Mouse (Mus musculus) brain, adult 2 months (tissue): Measurements from ENCODE around the gene Kiz.

ENCODE experiments used
- DNase-seq: peaks from one replicate; pipeline ENCODE4 v3.0.0; 2011; ENCODE audit warnings: low read depth, low spot score

The Kiz gene

DNA sequence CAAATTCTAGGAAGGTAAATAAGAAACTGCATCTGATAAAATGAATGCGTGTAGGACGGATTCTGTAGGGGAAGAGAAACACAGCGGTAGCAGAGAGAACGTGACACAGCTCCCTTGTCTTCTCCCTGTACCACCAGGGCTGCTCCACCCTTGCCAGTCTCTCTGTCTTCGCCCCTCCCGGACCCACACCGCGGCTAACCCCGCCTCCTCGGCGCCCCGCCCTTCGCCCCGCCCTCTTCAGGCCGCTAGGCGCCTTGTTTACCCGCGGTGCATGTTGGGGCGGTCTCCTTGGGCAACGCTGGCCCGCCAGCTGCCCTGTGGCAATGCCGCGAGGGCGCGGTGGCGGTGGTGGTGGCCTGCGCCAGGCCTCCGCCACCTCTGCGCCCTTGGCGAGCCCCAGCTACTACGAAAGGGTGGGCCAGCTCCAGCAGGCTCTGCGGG, at the start of gene Kiz:
Kiz (plus strand) TSS at position 266 of the 441 bp plus-strand sequence.
- peak; percentile 97 for DNase-seq

DNA sequence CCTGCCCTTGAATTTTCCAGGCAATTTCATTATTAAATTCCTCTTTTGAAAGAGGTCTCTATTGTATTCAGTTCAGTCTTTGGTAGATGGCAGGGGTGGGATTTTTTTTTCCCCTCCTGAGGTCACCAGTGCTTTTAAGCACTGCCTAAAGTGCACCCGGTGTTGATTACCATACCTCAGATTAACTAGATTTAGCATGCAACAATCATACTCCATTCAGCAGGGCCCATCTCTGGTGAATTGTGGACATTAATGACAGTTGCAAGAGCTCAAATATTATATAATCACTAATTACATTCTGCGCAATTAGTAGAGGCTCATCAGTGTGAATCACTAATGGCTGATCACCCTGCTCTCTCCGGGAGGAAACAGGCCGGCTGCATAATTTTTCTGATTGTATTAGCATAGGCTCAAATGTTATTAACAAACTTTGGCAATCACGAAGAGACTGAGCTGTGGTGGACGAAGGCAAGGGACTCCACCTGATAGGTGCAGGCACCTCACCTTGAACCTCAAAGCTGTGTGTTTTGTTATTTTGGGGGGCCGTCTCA, 45.9 kb upstream of the Kiz start:
- no peak for DNase-seq

DNA sequence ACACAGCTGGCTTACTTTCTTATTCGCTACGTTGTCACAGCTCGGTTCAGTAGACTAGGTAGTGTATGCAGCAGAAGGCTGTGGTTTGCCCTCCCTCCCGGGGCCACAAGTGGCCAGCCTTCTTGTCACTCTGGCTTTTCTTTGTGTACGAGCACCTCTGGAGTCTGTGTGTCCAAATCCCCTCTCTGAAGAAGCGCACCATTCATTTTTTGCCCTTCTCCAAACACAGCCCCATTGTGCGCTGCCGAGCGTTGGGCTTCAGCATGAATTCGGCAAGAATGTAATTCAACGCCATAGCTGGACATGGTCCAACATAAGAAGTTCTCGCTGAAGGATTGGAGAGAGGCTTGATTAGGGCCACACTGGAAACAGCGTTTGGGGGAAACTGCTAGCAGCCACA, 45.0 kb upstream of the Kiz start:
- peak; percentile 23 for DNase-seq

DNA sequence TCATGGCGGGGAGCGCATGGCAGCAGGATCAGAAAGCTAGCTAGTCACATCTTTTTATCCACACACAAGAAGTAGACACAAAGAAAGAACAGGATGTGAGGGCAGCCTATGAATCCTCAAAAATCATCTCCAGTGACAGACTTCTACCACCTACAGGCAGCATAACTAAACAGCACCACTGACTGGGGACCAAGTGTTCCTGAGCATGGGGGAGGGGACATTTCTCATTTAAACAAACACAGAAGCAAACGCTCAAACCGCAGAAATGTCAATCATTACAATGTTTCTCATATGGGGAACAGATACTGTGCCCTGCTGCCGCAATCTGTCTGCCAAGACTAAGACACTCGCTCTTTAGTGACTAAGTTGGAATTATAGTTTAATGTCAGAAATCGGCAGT, 40.7 kb upstream of the Kiz start:
- DNase-seq = no peak

DNA sequence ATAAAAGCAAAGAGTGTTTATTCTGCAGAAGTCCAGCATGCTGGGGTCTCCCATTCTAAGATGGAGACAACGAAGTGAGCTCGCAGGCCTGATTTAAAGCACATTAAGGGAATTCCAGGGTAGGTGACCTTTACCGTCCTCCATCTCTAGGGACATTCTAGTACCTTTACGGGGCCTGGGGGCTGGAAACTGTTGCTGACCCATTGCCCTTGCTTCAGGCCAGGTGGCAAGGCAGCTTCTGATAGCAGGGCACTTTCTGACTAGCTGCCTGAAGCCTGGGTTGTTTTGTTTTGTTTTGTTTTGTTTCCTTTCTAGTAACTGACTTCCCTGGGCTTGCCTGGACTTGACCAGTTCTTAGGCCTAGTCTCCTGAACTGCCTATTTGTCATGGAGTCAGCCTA, 36.6 kb upstream of the Kiz start:
- DNase-seq = no peak

DNA sequence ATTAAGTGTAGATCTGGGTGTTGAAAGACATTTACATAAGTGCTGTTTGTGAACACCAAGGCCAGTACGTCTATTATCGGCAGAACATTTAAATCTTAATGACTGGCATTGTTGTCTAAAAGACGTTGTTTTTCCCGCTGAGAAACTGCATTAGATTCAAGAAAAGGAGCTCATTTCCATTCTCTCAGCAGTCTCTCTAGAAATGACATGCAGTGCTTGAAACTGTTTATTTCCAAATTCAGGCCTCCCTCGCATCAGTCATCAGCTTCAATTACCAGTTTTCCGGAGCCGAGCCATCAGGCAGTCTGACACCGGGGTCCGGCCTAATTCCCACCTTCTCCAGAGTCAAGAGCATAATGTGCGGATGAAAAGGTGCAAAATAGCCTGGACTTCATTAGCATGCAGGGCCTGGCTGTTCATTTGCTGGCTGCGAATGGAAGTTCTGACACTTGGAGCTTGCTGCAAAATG, 32.1 kb upstream of the Kiz start:
- DNase-seq = no peak

DNA sequence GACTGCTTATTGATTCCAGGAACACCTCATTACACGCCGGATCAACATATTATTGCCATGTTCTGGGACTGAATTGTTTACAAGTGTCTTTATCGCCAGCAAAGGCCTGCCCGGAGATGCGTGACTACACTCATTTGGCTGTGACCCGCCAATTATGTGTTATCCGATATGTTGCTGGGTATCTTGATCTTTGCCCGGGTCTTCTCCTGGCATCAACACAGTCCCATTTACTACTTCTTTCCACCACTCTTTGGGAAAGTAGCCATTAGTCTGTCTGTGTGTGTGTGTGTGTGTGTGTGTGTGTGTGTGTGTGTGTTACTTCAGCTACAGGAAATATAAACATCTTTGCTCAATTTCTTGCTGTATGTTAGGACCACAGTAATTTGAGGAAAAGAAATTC, 31.6 kb upstream of the Kiz start:
- no peak for DNase-seq

DNA sequence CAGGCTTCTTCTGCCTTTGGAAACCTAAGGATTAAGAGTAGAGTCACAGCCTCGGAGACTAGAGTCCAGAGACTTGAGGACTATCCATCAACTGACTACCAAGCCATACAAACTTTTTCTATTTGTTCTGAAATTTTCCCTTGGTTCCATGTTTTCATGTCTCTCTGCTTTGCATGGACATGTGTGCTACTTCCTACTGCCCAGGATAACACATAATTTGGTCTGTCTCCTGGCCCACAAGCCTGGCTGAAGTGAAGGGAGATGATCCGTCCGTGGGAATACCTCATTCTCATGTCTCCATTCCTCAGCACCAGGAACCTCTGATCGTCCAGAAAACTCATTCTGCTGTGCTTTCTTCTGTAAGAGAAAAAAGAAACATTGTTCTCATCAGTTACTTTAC, 27.7 kb upstream of the Kiz start:
- no peak for DNase-seq

DNA sequence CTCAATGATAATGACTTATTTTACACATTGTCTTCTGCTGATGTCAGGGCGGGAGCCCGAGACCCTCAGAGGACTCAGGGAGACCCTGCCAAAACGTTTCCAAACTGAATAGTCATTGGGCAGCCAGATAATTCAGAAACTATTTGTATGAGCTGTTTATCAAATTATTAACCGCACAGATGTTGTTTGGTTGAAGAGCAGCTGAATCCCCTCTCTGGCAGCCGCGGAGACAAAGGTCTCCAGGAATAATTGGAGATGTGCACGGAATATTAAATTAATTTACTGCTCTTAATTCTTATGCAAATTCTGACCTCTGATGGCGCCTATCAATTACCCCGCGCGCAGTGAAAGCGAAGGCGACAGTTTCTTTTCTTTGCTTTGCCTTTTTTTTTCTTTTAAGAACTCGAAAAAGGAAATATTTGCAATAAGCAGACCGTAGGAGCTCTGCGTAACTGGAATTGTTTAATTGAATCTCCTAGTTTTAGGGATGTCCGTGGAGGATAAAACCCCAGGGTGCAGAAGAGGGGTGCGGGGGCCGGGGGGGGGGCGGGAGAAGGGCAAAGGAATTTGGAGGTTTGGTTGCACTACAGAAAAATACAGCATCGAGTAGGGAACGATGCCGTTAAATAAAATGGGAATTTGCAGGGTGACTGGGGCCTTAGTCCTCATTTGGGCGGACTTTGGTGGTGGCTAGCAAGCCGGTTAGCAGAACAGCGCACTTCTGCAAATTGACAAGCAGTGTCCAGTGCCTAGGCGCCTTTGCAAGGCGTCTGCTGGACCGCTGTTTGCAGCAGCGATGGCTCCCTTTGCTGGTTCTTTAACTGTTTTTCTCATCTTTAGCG, 22.2 kb upstream of the Kiz start:
- DNase-seq = no peak

DNA sequence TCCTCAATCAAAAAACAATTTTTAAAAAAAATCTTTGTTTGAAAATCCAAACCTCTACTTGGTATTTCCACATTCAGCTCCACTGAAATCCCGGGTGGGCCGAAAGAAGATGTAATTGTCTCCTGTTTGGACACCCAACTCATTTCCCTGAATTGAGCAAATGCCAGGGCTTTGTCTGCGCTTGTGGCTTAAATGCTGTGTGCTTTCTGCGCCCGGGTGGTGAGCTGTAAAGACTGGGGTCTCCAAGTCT, 21.7 kb upstream of the Kiz start:
- no peak for DNase-seq

DNA sequence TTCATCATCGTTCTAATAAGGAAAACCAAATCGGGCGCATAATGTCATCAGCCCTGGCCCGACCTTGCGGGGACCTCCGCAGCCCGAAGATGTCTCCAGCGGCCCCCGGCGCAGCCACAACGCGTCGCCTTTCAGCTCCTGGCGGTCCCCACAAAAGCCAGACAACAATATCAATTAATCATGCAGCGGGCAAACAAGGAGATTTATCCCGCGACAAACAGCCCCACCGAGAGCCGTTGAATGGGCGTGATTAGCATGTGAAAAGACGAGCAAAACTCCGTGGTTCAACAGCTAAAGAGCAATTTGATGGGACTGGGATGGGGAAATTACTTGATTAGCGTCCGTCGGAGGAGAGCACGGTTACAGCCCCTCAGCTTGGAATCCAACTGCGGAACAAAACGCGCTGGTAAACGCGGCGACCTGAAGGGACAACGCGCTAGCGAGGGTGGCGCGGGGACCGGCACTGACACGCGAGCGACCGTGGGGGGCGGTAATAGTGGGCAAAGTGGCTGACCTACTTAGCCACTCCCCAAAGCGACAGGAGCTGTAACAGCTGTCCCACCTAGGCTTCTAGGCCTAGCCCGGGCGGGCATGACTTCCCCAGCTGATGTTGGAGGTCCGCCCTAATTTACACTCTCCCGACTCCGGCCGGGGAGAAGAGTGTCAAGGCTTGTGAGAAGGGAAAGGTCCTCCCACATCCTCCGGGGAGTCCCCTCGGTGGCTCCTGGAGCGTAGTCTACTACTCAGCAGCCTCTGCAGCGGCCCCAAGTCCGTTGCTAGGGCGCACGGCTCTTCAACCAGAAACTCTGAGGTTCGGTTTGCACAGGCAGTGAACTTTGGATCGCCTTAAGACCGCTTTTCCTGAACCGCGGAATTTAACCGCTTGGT, 21.1 kb upstream of the Kiz start:
- peak; percentile 11 for DNase-seq

DNA sequence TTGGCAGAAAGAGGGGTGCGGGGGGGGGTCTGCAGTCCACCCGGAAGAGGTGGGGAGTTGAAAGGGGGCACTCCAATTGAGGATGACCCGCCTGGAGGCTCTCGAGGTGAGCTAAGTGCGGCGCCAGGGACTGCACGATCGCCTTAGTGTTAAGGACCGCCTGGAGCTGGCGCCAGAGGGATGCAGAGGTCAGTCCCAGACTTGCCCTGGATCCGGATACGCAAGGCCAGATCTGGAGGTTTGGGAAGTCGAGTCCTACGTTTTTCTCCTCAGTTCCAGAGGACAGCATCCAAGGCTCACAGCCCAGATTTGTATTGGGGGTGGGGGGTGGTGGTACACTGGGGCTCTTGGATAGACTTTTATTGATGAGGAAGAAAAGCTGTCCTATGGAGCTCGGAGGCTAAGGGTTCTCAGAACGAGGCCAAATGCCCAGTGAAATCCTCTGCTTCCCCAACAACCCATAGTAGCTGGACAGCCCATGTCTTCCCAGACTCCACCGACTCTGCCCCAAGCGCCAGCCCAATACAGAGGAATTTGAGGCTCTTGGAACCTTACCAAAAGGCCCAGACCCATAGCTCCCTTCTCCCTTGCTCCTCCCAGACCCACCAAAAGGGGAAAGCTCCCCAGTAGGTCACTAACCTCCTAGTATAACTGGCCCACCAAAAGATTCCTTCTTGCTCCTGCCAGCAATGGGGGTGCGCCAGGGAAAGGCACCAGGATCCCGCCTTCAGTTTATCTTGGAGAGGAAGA, 20.2 kb upstream of the Kiz start:
- DNase-seq = no peak

DNA sequence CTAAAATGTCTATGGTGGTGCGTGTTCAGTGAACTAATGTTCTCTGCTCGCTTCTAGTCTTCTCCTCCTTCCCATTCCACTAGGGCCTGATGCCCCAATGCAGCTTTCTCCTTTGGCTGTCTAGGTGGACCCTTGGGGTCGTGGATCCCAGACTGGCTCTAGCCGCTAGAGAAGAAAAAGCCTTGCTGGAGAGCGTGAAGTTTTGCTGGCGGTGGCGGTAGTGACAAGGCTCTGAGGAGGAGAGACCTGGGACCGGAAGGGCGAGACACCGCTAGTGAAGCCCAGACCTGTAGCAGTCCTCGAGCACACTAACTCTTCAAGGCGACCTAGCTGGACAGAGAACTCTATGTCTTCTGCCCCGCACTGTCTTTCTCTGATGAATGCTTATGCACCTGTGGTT, 19.4 kb upstream of the Kiz start:
- DNase-seq = no peak

DNA sequence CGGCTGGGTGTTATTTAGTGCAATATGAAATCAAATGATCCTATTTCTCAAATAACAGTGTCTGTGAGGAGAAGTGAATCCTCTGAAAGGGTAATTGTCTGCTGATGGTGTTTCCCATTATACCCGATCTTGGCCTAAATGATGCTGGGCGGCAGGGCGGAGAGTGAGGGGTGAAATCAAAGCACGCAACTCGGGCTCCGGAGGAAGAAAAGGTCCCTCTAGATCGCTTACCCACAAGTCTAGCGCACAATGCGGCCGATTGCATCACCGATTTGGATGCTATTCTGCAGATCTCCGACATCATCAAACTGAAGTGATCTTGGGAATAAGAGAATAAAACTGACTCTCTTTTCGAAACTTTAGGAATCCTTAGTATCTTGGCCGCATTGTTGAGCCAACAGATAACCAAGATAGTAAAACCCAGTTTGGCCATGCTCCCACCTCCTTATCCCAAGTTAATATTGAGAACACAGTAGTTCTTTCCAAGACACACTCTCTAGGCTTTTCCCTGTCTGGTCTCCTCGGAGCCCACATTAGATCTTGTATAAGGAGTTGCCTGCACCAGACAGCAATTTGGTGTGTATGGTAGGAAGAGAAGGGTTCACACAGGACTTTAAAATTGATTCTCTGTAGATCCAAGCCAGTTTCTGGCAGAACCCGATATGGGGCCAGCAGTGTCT, 18.7 kb upstream of the Kiz start:
- DNase-seq = no peak

DNA sequence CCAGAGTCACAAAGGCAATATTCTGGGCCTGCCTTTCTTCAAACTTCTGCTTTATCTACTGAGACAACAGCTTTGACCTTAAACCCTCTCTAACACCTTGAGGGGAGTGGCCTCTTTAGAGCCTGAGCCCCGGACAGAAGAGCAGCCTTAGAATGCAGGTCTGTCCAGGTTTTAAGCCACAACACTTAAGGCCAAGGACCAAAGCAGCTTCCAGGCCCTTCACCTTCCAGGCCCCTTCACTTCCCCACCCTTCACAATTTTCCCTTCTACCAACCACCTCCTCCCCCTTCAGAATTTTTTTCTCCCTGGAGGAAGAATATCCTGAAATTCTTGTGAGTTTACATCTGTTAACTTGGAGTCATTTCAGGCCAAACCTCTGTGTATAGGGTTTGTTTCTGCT, 18.0 kb upstream of the Kiz start:
- DNase-seq = no peak

DNA sequence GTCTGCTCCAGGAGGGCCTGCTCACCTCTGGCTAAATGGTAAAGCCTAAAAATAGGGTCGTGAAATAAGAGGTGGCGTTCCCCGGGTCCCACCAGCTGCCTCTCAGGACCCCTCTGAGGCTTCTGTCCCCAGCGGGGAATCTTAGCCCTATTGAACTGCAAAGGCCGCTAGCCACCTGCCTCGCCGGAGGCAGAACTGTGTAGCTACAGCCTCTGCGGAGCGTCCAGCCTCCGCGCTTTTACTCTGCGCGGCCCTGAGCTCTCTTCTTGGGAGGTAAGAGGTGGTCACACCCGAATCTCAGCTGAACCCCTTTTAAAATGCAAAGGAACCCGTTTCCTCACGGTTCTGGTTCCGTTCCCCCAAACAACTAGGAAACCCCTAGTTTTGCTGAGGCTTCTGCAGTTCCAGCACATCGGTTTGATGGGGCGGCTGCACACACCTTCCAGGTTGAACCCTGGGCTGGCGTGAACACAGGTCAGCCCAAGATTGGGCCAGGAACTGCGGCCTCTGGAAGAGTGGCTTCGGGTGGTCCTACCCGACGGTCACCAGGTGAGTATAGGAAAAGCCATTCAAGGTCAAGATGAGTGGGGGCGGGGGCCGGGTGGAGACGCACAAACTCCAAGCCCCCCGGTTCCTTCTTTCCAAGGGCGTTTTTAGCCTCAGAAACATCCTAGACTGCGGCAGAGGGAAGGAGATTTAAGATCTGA, 16.9 kb upstream of the Kiz start:
- no peak for DNase-seq

DNA sequence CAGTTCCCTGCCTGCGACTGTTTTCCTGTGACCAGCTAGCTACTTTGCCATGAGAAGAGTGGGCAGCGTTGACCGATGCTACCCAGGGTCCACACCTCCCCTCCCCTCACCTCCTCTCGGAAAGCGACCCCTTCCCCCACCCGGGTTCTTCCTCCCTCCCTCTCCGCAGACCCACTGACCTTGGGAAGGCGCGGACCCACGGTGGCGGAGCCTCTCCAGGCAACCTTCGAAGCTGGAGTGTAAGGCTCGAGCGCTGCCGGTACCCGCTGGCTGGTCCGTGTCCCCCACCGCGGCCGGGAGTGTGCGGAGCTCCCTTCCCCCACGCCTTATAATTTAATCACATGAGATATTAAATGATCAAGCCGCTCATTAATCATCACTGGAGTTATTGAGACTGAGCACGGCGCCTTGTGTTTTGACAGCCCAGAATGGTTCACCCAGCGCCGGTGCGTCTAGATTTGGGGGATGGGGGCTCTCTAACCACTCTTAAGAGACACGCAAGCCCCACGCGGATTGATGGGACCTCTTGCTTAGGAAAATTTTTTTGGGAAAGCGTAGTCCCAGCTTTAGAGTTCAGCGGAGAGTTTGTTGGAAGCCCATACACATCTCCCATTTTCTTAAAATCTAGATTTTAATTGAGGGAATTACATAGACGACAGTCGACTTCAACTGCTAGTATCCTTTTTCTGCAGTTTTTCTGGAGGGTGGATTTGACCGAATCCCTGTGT, 16.2 kb upstream of the Kiz start:
- DNase-seq = no peak

DNA sequence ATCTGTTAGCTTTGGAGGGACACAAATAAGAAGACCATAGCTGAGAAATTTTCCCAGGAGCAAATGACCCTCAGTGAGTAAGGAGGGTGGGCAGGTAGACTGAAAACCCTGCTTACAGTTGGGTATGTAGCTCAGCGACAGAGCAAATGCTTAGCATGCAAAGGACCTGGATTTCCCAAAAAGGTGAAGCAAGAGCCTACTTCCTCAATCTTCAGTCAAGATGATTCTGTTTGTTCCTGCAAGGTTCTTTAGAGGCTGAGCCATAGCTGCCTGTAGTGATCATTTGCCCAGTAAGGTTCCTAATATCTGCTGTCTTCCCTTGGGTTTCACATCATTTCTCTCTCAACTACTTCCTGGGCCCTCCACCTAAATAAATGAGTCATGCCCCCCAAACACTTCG, 7.8 kb upstream of the Kiz start:
- no peak for DNase-seq

DNA sequence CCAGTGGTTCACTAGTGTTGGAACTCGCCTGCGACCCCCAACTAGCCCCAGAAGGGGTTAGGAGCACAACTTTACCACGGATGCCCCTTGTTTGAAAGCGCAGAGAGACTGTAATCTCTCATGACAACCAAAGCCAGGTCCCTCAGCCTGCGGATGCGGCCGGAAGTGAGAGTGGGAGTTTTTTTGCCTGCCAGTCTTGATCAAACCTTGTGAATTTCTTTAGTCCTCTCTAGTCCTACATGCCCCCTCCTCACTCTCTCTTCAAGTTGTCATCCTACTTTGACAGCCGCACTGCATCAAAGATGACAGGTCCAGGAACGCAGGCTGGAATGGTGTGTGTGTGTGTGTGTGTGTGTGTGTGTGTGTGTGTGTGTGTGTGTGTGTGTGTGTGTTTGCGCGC, 456 bp downstream of the Kiz start:
- peak; percentile 54 for DNase-seq

DNA sequence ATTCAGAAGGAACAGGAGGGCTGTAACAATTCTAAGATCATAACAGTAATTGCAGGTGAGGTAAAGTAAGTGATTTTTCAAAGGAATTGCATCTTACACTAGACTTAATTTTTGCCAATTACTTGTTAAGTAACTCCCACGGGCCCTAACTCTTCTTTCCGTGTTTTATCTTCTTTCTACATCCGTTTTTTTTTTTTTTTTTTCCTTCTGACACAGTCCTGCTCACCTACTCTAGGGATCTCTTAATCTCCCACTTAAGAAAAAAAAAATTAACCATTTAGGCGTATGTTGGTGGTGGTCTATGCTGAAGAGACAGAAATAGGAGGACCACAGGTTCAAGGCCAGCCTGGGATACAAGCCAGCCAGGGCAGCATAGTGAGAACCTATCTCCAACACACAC, 1.2 kb downstream of the Kiz start:
- DNase-seq = no peak
